Mouse (Mus musculus) hindbrain, postnatal 0 days (tissue): ENCODE measurements around the gene Bri3bp. TPM values are rescaled to one million over a fixed set of nuclear protein-coding genes. Genes with fewer than 3 reads are reported as not detected.
"Not testable (repeated sequence)": the region's sequence is repeated elsewhere in the genome, so short reads cannot be mapped to it uniquely, and the experiment has no call there.

Experiments used
- ATAC-seq: fragments of 200-750 bp; cut with Nextera tagmentation; 2 replicates; pipeline ENCODE4 v1.8.0; 2017; ENCODE audit warnings: mild to moderate bottlenecking, moderate TSS enrichment, moderate library complexity
- DNase-seq: peaks from one replicate; pipeline ENCODE4 v3.0.0-alpha.2; 2015; ENCODE audit warnings: low spot score
- H3K27ac ChIP-seq: fragments of 300-500 bp; sonication (generic); 2 replicates; pipeline ENCODE4 v1.5.1; 2014; ENCODE audit warnings: mild to moderate bottlenecking
- H3K27me3 ChIP-seq: fragments of 300-500 bp; sonication (generic); 2 replicates; pipeline ENCODE4 v1.6.1; 2014; ENCODE audit warnings: low read length, mixed read lengths; ENCODE audit not compliant: insufficient read depth
- H3K36me3 ChIP-seq: fragments of 300-500 bp; sonication (generic); 2 replicates; pipeline ENCODE4 v1.6.1; 2014; ENCODE audit warnings: low read length, mixed read lengths; ENCODE audit not compliant: insufficient read depth
- H3K4me1 ChIP-seq: fragments of 300-500 bp; sonication (generic); 2 replicates; pipeline ENCODE4 v1.6.1; 2014; ENCODE audit warnings: antibody characterized with exemption, low read length, mixed read lengths; ENCODE audit not compliant: insufficient read depth
- H3K4me2 ChIP-seq: fragments of 300-500 bp; sonication (generic); 2 replicates; pipeline ENCODE4 v1.6.1; 2014; ENCODE audit warnings: low read depth, mild to moderate bottlenecking, low read length, moderate library complexity, mixed read lengths
- H3K4me3 ChIP-seq: fragments of 300-500 bp; sonication (generic); 2 replicates; pipeline ENCODE4 v1.5.1; 2014; ENCODE audit warnings: low read length
- H3K9ac ChIP-seq: fragments of 300-500 bp; sonication (generic); replicated peaks from 2 replicates; pipeline ENCODE4 v1.6.1; 2014; ENCODE audit warnings: mild to moderate bottlenecking, low read length, moderate library complexity, mixed read lengths
- H3K9me3 ChIP-seq: fragments of 300-500 bp; sonication (generic); 2 replicates; pipeline ENCODE4 v1.6.1; 2016; ENCODE audit warnings: low read length, mixed read lengths
- CTCF ChIP-seq: IDR thresholded peaks from 2 replicates; pipeline ENCODE4 v1.5.1; 2016; ENCODE audit warnings: antibody characterized with exemption, control low read depth, low read depth
- WGBS: fragments of 180-500 bp; shearing (Covaris S2); extraction: QIAGEN DNeasy Blood & Tissue Kit; methylation state at CpG from one replicate; pipeline ENCODE4 v1.1.7; 2014; 5-methylcytosine and 5-hydroxymethylcytosine counted together
- polyA plus RNA-seq: library from polyadenylated mRNA; unstranded; fragments of >200 nt; fragmentation: Nextera tagmentation; extraction: Ambion mirVana; gene quantifications from 2 replicates; pipeline ENCODE4 v1.2.1, GENCODE M21; 2015
- total RNA-seq: library from RNA; depleted of rRNA; stranded (reverse); fragments of >200 nt; gene quantifications from 2 replicates; pipeline ENCODE4 v1.2.3, GENCODE M21; 2014

Gene Bri3bp
- total and polyA plus RNA-seq, 2 experiments from 2014 or later = 44.2 to 91.2 TPM

- no peak for DNase-seq
- 95% methylated on average over 10 of the region's 10 CpGs for WGBS
- Histone ChIP-seq H3K27me3 (no peaks in the 10 kb centered on the region), H3K4me1 (no peaks in the 10 kb centered on the region), H3K9ac (no peak overlapping the region), H3K36me3 (peaks cover 96% of the 10 kb centered on the region), H3K4me2 (no peak overlapping the region), H3K27ac (no peak overlapping the region), H3K4me3 (no peak overlapping the region), H3K9me3 (no peaks in the 10 kb centered on the region)
- no peak for TF ChIP-seq CTCF
- ATAC-seq = no peak
These were observed 15.6 kb upstream of the Bri3bp start for GRCm38 (mm10) chr5:125425698-125426276.

GRCm38 (mm10) chr5:125426343-125426742 is 15.0 kb upstream of the Bri3bp start:
- WGBS = 92% methylated on average over 10 of the region's 10 CpGs

DNA sequence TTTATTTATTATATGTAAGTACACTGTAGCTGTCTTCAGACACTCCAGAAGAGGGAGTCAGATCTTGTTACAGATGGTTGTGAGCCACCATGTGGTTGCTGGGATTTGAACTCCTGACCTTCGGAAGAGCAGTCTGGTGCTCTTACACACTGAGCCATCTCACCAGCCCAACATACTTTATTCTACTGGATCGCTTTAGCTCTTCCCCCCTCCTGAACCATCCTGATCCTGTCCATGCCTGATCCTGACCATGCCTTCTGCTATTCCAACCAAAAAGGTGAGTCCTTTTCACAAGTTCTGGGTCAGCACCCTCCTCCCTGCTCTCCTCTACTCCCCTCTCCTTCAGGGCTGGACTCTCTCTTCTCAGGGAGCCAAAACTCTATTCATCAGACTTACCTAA is 9.0 kb upstream of the Bri3bp start:
- H3K9ac ChIP-seq, H3K4me3 ChIP-seq, H3K4me1 ChIP-seq, H3K27ac ChIP-seq, H3K9me3 ChIP-seq, H3K4me2 ChIP-seq, H3K27me3 ChIP-seq, DNase-seq, ATAC-seq: not testable (repeated sequence)
- 98% methylated on average over 2 of the region's 2 CpGs for WGBS
- H3K36me3 ChIP-seq = peaks cover 41% of the 10 kb centered on the region

More at GRCm38 (mm10) chr5:125426343-125426742, 15.0 kb upstream of the Bri3bp start:
- Histone ChIP-seq H3K4me3 (no peak overlapping the region), H3K9ac (no peak overlapping the region), H3K4me1 (no peaks in the 10 kb centered on the region), H3K9me3 (no peaks in the 10 kb centered on the region), H3K4me2 (no peak overlapping the region), H3K27me3 (no peaks in the 10 kb centered on the region), H3K27ac (no peak overlapping the region), H3K36me3 (peaks cover 96% of the 10 kb centered on the region)
- no peak for DNase-seq
- no peak for TF ChIP-seq CTCF
- no peak for ATAC-seq

DNA sequence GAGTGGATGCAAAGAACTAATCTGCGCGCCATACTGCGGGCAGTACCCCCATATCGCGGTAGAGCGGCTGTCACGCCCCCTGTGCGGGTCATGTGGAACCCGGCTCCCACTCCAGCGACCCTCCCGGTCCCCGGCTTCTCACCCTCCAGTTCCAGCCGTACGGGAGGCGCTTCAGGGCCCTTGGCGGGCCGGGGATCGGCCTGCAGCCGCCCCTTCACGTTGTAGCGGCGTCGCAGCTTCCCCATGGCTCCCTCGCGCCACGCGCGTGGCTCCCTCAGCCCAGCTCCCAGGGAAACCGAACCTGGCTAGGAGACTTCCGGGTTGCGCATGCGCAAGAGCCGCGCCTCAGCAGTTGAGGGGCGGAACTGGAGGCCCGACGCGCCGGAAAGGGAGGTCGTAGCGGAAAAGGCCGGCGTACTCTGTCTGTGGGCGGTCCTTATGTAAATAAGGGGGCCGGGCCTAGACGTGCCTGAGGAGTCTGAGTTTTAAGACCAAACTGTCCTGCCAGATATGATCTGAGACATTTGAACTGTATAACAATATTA is 7.5 kb upstream of the Bri3bp start, which contains the start of gene Dhx37:
Gene Dhx37 (minus strand): TSS at position 329 of the 545 bp plus-strand sequence.
- under 1% methylated on average over 46 of the region's 46 CpGs for WGBS
- peak within 1 kb of the TSS; percentile 80 for H3K4me3 ChIP-seq
- peak; percentile 96 for ATAC-seq
- H3K4me1 ChIP-seq = peaks cover 7% of the 10 kb centered on the region
- no peaks in the 10 kb centered on the region for H3K27me3 ChIP-seq
- peak within 1 kb of the TSS; percentile 85 for H3K27ac ChIP-seq
- peak; percentile 98 for DNase-seq
- H3K4me2 ChIP-seq = peak within 1 kb of the TSS; percentile 95
- no peak for TF ChIP-seq CTCF
- H3K9me3 ChIP-seq = no peaks in the 10 kb centered on the region
- peak within 1 kb of the TSS; percentile 85 for H3K9ac ChIP-seq
- peaks cover 26% of the 10 kb centered on the region for H3K36me3 ChIP-seq

GRCm38 (mm10) chr5:125434347-125434746 is 7.0 kb upstream of the Bri3bp start:
- H3K4me1 ChIP-seq, H3K27me3 ChIP-seq, H3K27ac ChIP-seq, H3K9me3 ChIP-seq, H3K9ac ChIP-seq, DNase-seq, ATAC-seq: not testable (repeated sequence)
- TF ChIP-seq CTCF = peak; percentile 47
- peak overlapping the region; percentile 95 for H3K4me2 ChIP-seq
- peaks cover 21% of the 10 kb centered on the region; the same call in 1 of the 2 replicates for H3K36me3 ChIP-seq
- WGBS = 53% methylated on average over 15 of the region's 15 CpGs
- H3K4me3 ChIP-seq = peak overlapping the region; percentile 80; the same call in 1 of the 2 replicates

- no peak; the same call in none of the 2 replicates for ATAC-seq
- Histone ChIP-seq H3K9ac (peak overlapping the region; percentile 88), H3K4me3 (peak overlapping the region; percentile 81), H3K27ac (peak overlapping the region; percentile 87; the same call in 1 of the 2 replicates), H3K36me3 (no peaks in the 10 kb centered on the region), H3K4me1 (peaks cover 9% of the 10 kb centered on the region; the same call in 1 of the 2 replicates), H3K27me3 (no peaks in the 10 kb centered on the region), H3K4me2 (peak overlapping the region; percentile 67), H3K9me3 (no peaks in the 10 kb centered on the region)
- TF ChIP-seq CTCF = no peak
- 4% methylated on average over 7 of the region's 7 CpGs for WGBS
- peak; percentile 8 for DNase-seq
These were observed 660 bp upstream of the Bri3bp start for GRCm38 (mm10) chr5:125440583-125441233.
